Mouse (Mus musculus): ENCODE measurements at regions not wholly inside any gene's neighbourhood (a gene's known extent, or its start where the extent isn't known, plus 50 kb on each side); places are given as distances from the start of the nearest gene placed in this dataset.

- no peak for TF ChIP-seq GATA1 (IDR thresholded peaks at IDR 0.05; ENCODE audit: low read length)
- no peak for TF ChIP-seq TAL1 (IDR thresholded peaks at IDR 0.05; ENCODE audit: low read length)
Measured at GRCm38 (mm10) chr2:30660613-30660991, 65.8 kb downstream of the Cstad start.
